Mouse (Mus musculus) thymus, postnatal 25 days (tissue): ENCODE data around the gene Rtl6.

Experiments used
- DNase-seq: peaks from one replicate; pipeline ENCODE4 v3.0.0; 2022

Gene Rtl6

DNA sequence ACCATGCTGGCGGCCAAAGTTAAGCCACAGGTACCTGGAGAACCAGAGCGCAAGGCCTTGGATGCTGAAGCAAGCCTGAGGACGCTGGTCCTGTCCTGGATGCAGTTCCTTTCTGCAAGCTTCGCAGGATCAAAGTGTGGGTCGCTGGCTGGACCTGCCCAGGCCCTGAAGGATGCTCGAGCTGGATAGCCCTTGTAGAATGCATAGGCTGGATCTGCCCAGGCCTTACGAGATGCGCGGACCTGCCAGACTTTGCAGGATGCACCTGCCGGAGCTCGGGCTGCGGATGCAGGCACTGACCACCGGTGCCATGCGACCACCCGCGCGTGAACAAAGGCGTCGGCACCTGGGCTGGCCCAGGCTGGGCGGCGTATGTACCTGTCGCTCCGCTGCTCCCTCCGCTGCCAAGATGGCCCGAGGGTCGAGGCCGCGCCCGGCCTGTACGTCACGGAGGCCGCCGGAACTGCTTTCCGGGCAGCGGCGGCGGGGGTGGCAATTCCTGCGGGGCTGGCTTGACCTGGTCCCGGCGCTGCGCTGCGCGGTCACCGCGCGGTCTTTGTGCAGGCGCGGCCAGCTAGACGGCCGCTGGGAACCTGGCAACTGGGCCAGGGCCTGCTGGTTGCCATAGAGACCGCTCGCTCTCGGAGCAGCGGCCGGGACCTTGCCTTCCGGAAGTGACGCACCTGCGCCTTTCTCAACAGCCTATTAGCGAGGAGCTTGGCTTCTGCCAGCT lies at the start of gene Rtl6:
Rtl6 (minus strand) TSS at position 635 of the 733 bp plus-strand sequence.
- peak; percentile 81 for DNase-seq

DNA sequence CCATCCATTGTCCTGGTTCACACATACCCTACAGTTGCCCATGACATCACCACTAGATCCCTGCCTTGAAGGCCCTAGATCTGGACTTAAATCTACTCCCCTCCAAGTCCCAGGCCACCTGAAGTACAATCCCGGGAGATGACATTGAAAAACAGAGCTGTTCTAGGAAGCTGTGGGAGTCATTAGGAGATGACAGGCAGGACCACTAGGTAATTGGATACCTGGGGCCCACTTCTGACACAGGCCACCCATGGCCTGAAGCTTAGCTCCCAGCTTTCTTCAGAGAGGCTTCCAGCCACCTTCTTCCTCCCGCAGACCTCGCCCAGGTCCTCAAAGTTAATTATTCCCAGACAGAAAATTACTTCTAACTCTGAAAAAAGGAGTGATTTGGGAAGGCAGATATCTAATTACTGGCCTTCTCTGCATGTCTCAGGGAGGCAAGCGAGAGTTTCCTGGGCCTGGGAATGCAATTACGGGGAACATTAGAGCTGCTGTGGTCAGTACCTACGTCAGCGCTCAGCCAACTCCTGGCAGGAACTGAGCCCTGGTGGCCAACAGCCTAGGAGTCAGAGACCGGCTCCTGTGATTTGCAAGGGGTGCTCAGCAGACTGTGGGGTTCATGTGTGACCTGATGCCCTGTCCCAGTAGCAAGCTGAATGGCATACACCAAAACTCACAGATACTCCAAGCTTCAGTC lies 45.8 kb upstream of the Rtl6 start:
- DNase-seq, result no peak

DNA sequence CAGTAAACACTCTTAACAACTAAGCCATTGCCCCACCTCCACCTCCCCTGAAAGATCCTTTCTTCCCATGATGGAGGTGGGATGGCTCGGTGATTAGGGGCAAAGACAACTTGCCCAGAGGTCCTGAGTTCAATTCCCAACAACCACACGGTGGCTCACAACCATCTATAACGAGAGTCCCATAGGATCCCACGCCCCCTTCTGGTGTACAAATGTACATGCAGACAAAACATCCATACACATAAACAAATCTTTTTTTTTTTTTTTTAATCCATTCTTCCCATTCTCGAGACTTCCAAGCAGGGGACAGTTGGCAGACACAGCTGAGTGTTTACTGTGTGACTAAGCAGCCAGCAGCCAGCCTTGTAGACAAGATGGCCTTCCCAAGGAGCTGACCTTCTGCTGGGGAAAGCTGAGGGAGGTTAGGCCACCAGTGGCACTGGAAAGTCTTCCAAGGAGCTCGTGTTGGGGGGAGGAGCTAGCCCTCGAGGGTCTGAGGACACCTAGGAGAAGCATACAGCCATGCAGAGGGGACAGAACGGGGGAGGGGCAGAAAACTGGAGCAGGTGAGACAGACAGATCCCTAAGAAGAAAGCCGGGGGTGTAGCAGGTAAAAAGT lies 43.5 kb upstream of the Rtl6 start:
- no peak for DNase-seq

DNA sequence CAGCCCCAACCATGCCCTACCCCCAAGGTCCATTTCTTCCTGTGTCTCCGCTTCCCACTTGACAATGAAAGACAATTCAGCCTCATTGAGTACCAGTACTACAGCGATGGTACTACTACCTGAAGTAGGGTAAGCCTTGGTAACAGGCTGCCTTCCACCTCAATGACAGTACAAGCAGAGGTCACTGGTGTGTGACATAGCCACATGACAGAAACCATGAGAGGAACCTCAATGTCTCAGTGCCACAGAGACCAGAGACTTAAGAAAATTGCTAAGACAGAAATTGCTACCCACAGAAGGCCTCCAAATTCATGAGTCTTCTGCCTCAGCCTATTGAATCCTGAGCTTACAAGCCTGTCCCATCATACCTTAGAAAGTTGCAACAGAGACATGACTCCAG lies 41.3 kb upstream of the Rtl6 start:
- DNase-seq, result no peak

DNA sequence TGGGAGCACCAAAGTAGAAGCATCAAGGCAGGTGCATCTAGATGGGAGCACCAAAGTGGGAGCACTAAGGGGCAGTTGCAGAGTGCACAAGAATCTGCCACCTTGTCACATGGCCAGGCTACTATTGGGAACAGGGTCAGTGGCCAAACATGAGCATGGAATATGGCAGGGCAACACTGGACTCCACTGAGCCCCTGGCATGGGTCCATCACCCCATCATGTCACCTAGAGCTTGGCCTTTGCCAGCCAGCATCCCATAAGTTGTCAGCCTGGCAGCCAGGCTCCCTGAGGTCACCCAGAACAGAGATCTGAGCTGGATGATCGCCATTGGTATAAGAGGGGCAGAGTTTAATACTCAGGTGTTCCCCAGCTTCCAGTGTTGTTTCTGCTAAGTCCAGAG lies 40.2 kb upstream of the Rtl6 start:
- DNase-seq, result no peak

DNA sequence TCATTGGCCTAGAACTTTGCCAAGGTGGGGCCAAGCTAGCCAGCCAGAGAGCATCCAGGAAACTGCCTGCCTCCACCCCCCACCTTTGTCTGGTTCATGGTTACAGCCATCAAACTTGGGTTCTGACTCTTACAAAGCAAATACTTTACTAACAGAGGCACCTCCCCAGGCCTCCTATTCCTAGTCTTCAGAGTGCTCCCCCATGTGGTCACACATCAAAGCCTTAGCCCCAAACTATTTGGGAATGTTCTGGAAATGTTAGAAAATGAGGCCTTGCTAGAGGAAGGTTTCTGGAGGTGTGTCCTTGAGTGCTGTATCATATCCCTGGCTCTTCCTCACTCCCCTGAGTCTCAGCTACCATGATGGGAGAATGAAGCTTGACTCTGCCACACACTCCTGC lies 39.4 kb upstream of the Rtl6 start:
- DNase-seq, result peak; percentile 15

DNA sequence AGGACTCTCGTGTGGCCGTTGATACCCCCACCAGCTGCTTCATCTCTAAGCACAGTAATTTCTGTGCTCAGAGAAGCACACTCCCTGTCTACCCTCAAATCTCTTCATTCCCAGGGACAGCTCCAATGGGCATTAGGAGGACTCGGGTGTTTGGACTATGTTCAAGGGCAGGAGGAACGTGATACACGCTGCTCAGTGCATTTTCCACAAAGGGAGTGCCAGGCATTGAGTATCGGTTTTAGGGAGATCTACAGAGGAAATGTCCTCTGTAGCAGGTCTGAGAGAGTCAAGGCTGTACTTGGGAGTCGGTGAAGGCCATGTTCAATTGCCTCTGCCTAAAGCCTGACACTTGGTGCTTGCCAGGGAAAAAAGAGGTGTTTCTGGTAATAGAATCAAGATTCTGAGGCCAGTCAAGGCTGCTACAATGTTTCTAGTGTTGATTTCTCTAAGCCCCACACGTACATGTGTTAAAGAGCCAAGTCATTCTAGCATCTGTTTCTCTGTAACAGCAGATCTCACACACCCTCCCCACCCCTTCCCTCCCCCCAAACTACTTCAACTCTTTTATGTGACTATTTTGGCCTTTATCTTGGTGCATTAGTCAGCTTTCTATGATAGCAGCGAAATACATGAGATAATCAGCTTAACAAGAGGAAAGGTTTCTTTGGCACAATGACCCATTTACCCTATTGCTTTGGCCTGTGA lies 37.8 kb upstream of the Rtl6 start:
- DNase-seq, result no peak

DNA sequence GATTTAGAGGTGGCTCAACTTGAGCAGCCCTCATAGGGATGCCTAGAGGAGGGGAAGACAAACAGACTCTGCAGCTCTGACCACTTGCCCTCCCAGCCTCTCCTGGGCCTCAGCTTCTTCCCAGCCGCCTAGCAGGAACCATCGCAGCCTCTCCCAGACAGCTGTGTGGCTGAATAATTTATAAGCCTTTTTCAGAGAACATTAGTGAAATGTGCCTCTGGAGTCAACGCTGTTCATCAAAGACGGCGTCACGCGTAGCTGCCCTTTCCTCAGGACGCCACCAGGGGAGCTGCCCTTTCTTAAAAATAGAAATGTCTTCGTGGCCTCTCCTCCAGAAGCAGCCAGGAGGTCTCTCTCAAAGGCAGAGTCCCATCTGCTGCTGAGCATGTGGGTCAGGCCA lies 35.9 kb upstream of the Rtl6 start:
- DNase-seq, result no peak

DNA sequence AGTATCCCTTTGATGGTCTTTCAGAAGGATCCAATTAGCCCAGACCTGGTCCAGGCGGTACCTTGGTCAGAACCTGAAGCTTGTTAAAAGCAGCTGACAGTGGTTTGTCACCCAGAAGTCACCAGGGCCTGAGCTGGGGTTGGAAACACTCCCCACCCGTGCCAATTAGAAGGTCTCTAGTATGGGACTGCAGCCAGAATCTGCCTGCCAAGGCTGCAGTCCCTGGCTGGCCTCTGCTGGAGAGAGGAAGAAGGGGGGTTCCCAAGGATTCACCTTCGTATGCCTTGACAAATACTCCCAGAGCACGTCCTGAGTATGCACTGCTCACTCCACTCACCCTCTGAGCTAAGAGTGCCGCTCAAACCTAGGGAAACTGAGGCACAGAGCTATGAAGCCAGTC lies 34.6 kb upstream of the Rtl6 start:
- no peak for DNase-seq

DNA sequence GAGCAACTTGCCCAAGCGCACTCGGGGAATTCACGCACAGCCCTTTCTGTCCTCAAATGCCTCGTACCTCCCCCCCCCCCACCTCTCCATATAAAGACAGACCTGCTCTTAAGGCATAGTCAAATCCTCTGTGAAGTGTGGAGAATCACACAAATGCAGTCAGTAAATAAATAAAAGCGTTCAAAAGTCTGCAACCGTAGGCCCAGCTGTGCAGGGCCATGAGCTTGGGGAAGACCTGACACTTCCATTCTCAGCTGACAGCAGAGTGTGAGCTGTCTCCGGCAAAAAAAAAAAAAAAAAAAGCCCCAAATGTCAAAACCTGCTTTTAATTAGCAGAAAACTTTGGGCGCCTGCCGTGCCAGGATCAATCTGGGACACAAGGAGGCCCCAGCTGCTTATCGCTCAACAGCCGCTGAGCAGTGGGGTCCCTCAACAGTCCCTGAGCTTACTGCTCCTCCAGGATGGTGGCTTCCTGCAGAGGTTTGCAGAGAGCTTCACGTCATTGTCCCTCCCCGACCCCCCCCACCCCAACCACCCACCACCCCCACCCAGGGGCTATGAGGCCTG lies 34.0 kb upstream of the Rtl6 start:
- DNase-seq, result no peak

DNA sequence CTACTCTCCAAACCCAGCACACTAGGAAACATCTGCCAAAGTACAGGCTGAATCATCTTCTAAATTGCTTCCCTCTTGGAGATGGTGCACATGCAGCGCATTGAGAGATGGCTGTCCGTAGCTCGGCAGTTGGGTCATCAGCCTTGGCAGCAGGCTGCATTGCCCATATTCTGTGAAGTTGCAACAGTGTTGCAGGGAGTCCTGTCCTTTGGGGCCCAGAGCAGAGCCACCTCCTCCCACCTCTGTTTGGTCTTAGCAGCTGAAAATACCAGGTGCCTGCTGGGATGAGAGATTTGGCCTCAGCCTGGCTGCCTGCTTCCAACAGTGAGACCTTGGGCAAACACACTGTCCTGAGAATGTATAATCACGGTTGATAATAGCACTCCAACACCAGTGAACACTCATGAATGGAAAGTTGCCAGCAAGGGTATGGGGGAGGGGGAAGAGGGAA lies 30.8 kb upstream of the Rtl6 start:
- DNase-seq, result no peak

DNA sequence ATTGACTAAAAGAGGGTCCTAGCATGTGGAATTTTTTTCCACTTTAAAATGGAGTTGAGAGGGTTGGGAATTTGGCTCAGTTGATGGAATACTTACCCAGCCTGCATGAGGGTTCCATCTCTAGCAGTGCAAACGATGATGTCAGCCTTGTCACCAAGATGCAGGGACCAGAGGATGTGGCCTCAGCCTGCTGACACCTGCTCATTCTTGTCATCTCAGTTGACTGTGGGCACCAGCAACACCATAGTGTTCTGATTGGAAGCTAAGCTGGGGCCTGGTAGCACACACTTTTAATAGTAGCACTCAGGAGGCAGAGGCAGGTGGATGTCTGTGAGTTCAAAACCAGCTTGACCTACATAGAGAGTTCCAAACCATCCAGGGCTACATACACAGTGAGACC lies 21.0 kb upstream of the Rtl6 start:
- peak; percentile 30 for DNase-seq

DNA sequence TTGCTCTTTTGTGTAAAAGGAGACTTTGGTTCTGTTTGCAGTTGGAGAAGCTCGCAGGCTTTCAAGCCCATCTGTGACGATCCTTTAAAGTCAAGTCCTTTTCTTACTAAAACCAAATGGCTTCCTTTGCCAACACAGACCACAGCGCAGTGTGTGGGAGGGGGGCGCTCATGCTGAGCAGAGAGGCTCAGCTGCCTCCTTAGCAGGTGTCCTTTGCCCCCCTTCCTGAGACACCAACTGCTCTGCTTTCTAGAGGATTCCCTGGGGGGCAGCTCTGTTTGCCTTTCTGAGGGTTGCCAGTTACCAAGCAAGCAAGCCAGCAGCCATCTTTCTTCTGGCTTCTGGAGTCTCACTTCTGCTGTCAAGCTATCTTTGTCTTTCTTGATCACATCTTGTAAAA lies 19.4 kb upstream of the Rtl6 start:
- DNase-seq, result peak; percentile 78

DNA sequence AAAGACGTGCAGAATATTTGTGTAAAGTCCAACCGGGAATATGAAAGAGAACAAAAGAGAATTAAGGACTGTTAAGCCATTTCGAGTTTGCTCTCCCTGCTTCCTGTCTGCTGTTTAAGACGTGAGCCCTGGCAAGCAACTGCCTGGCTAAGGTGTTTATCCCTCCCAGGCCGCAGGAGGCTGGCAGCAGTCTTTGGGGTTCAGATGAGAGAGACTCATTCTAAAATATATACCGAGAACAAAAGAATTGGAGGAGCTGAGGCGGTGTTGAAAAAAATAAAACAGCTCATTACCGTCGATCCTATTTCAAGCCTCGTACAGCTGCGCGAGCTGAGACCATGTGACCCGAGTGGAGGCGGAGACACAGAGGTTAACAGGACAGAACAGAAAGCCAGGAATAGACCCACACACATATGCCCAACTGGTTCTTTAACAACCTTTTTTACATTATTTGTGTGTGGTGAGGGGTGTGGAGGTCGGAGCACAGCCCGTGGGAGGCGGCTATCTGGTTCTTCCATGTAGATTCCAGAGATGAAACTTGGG lies 9.0 kb upstream of the Rtl6 start:
- DNase-seq, result no peak

DNA sequence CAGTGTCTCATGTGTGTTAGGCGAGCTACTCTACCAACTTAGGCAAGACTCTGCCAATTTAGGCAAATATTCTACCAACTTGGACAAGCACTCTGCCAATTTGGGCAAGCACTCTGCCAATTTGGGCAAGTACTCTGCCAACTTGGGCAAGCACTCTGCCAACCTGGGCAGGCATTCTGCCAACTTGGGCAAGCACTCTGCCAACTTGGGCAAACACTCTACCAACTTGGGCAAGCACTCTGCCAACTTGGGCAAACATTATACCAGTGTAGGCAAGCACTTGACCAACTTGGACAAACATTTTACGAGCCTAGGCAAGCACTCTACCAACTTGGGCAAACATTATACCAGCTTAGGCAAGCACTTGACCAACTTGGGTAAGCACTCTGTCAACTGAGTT lies 3.9 kb upstream of the Rtl6 start:
- DNase-seq, result no peak

DNA sequence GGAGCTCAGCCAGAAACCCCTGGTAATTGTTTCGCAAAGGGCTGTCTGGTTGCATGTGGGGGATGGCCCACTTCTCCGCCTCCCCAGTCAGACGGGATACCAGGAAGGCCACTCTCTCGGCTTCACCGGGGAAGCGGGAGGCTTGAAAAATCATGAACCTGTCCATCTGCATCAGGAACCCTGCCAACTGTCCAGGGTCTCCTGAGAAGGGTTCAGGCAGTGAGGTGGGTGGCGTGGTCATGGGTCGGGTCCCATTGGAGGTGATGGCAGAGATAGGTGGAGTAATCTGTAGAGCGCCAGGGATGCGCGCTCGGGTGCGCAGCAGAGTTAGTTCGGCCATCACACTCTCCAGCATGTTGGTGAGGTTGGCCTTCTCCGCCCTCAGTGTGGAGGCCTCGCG lies 949 bp downstream of the Rtl6 start:
- DNase-seq, result no peak

DNA sequence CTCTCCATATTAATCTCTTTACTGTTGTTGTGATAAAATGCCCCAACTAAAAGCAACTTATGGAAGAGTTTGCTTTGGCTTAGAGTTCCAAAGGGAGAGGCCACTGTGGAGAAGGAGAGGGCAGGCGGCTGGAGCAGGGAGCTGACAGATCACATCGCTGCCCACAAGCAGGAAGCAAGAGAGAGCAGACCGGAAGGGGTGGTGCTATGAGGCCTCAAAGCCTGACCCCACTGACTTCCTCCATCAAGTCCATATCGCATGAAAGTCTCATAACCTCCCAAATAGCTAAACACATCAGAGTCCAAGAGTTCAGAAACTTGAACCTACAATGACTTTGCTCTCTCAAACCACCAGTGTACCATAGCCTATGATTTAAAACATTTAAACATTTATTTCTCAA lies 6.6 kb downstream of the Rtl6 start:
- DNase-seq, result no peak

DNA sequence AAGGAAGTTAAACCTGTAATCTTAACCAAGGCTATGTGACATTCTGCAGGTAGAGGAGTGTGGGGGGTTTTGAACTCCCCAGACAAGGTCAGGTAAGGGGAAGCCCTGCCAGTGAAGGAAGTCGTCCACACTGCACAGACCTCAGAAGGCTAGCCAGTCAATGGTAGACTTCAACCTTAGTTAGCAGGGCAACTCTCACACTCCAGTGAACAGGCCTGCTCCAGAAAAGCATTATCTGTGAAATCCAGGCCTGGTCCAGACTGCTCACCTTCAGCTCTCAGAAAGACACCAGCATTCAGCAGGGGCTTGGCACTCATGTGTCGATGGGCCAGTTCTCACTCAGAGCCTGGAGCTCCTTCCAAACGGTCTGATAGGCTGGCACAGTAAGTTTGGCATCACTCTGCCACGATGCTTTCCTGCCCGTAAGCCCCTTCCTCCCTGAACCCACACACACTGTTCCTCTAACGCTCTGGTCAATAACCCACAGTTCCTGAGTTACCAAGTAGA lies 8.3 kb downstream of the Rtl6 start:
- no peak for DNase-seq

DNA sequence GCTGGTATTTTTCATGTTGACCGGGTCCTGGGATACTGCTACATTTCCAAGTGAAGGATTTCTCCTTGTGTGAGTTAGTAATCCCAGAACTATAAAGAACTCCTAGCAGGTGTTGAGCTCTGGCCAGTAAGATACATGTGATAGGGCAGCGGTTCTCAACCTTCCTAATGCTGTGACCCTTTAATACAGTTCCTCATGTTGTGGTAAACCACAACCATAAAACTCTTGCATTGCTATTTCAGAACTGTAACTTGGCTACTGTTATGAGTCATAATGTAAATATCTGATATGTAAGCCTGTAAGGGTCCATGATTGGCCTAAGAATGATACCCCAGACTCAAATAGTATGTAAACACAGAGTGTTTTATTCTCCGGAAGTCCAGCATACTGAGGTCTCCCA lies 11.6 kb downstream of the Rtl6 start:
- DNase-seq, result no peak

DNA sequence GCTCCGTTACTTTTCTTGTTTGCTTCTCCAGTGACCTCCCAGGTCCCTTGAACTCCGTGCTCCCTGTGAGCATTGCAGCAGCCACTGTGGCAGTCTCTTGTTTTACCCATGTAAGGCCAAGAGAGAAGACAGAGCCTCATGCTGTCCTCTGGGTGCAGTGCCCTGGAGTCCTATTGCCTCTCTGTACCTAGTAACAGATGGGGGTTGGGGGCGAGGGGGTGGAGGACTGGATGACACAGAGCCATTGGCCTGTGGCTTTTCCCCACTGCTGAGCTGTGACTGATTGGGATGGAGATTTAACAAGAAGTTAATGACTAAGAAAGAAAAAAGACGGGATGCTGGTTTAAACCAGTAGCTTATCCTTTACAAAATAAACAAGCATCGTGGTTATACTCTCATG lies 16.4 kb downstream of the Rtl6 start:
- no peak for DNase-seq

DNA sequence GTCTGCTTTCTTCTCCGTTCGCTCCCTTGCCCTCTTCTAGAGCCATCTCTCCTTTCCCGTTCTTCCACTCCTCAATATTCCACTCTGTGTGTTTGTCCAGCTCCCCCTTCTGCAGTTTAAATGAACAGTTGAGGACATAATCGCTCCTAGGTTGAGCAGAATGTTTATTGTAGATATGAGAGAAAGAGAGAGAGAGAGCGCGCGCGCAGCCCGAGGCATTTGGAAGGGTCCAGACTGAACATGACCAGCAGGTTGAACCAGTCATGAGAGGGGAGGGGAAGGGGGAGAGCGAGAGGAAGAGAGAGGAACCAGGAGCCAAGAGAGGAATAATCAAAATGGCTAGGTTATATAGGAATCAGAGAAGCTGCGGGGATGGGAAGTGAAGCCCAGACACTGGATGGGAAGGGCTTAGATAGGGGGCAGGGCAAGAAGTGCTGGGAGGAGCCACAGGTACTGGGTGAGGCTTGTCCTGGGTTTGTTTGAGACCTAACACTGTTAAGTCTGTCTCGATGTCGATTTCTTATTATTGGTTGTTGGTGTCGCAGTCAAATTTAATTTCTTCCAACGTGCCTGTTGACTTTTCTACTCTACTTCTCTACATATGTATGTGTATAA lies 18.5 kb downstream of the Rtl6 start:
- DNase-seq, result no peak

DNA sequence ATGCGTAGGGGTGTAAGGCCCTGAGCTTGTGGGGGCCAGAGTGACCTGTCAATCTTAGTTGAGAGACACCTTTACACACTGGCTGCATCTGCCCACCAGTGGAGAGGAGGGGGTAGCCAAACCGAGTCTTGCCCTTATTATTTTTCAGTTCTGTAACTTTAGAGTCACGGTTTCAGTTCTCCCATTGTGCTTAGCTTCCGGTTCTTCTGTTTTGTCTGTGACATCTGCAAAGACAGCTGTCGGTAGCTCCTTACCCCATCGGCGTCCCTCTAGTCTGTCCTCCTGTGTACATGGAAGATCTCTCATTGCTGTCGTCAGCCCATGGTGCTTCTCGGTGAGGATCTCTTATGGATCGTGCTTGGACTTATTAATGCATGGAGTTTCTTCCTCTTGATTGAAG lies 20.5 kb downstream of the Rtl6 start:
- no peak for DNase-seq
